Mouse (Mus musculus): ENCODE results near the gene 1700020A23Rik. TPM values are rescaled to one million over a fixed set of nuclear protein-coding genes. Genes with fewer than 3 reads are reported as not detected.
A peak's percentile ranks its signal among the peaks of the same experiment; 100 is the strongest.

The 1700020A23Rik gene
- total RNA-seq, 2 experiments from 2014 or later = not detected

- intact Hi-C loops (cut with DNase I) = no loop called here
Measured at GRCm38 (mm10) chr2:130408194-130408593, 3.1 kb downstream of the 1700020A23Rik start.

GRCm38 (mm10) chr2:130411558-130412495, 6.8 kb downstream of the 1700020A23Rik start:
- intact Hi-C loops (cut with DNase I) = loop anchor here (1.0 kb wide), 1 partner anchor 121 kb away; no protein-coding TSS in a partner anchor

More at GRCm38 (mm10) chr2:130408194-130408593, 3.1 kb downstream of the 1700020A23Rik start:
- DNase-seq (ENCODE audit: low spot score in 2 of 2) = no peak

GRCm38 (mm10) chr2:130412775-130413174, 7.7 kb downstream of the 1700020A23Rik start:
- intact Hi-C loops (cut with DNase I) = no loop called here
- no peak for DNase-seq (ENCODE audit: low spot score in 2 of 2)

More at GRCm38 (mm10) chr2:130411558-130412495, 6.8 kb downstream of the 1700020A23Rik start:
- DNase-seq (ENCODE audit: low spot score in 2 of 2) = peak; percentile 78 to 82

GRCm38 (mm10) chr2:130414094-130414856, 9.2 kb downstream of the 1700020A23Rik start:
- intact Hi-C loops (cut with DNase I) = no loop called here
- no peak for DNase-seq (ENCODE audit: low spot score in 2 of 2)

- intact Hi-C loops (cut with DNase I) = no loop called here
- no peak for DNase-seq (ENCODE audit: low spot score in 2 of 2)
Measured at GRCm38 (mm10) chr2:130421781-130422620, 16.9 kb downstream of the 1700020A23Rik start.

GRCm38 (mm10) chr2:130423397-130424125, 18.5 kb downstream of the 1700020A23Rik start:
- intact Hi-C loops (cut with DNase I) = no loop called here

GRCm38 (mm10) chr2:130424126-130424853, 19.2 kb downstream of the 1700020A23Rik start, which contains the start of the genes Vps16 and Pced1a:
TSS of gene Vps16 (plus strand) at chr2:130424339.
TSS of gene Pced1a (minus strand) at chr2:130424701.
- DNase-seq (ENCODE audit: low spot score in 2 of 2) = peak; percentile 91 to 93
- intact Hi-C loops (cut with DNase I) = no loop called here

More at GRCm38 (mm10) chr2:130423397-130424125, 18.5 kb downstream of the 1700020A23Rik start:
- peak; percentile 80 for DNase-seq (ENCODE audit: low spot score in 2 of 2)

- intact Hi-C loops (cut with DNase I) = no loop called here
- DNase-seq (ENCODE audit: low spot score in 2 of 2) = peak in 1 of 2 experiments; percentile 27
Measured at GRCm38 (mm10) chr2:130425112-130425511, 20.1 kb downstream of the 1700020A23Rik start.

GRCm38 (mm10) chr2:130429851-130430250, 24.8 kb downstream of the 1700020A23Rik start:
- intact Hi-C loops (cut with DNase I) = no loop called here
- no peak for DNase-seq (ENCODE audit: low spot score in 2 of 2)

GRCm38 (mm10) chr2:130430484-130430883, 25.4 kb downstream of the 1700020A23Rik start:
- no peak for DNase-seq (ENCODE audit: low spot score in 2 of 2)
- intact Hi-C loops (cut with DNase I) = no loop called here

GRCm38 (mm10) chr2:130432157-130432556, 27.1 kb downstream of the 1700020A23Rik start:
- no peak for DNase-seq (ENCODE audit: low spot score in 2 of 2)
- intact Hi-C loops (cut with DNase I) = no loop called here

- DNase-seq (ENCODE audit: low spot score in 2 of 2) = peak; percentile 69 to 71
- intact Hi-C loops (cut with DNase I) = no loop called here
Measured at GRCm38 (mm10) chr2:130433152-130433551, 28.1 kb downstream of the 1700020A23Rik start.

- intact Hi-C loops (cut with DNase I) = no loop called here
- DNase-seq (ENCODE audit: low spot score in 2 of 2) = no peak
Measured at GRCm38 (mm10) chr2:130436769-130437168, 31.7 kb downstream of the 1700020A23Rik start.

- no peak for DNase-seq (ENCODE audit: low spot score in 2 of 2)
- intact Hi-C loops (cut with DNase I) = no loop called here
Measured at GRCm38 (mm10) chr2:130438861-130439260, 33.8 kb downstream of the 1700020A23Rik start.

GRCm38 (mm10) chr2:130439840-130440480, 34.9 kb downstream of the 1700020A23Rik start:
- DNase-seq (ENCODE audit: low spot score in 2 of 2) = no peak
- intact Hi-C loops (cut with DNase I) = no loop called here

- intact Hi-C loops (cut with DNase I) = no loop called here
- DNase-seq (ENCODE audit: low spot score in 2 of 2) = no peak
Measured at GRCm38 (mm10) chr2:130442162-130442561, 37.1 kb downstream of the 1700020A23Rik start.

GRCm38 (mm10) chr2:130448449-130448848, 43.4 kb downstream of the 1700020A23Rik start:
- intact Hi-C loops (cut with DNase I) = no loop called here
- no peak for DNase-seq (ENCODE audit: low spot score in 2 of 2)
